Mouse (Mus musculus) macrophage (primary cell): ENCODE data around the gene Ccdc148. TPM values are rescaled to one million over a fixed set of nuclear protein-coding genes. Genes with fewer than 3 reads are reported as not detected.

Experiments used
- H3K27ac ChIP-seq: fragments of 350-480 bp; formaldehyde crosslinking; 2 replicates; pipeline ENCODE4 v1.9.0; 2021
- H3K36me3 ChIP-seq: fragments of 350-480 bp; formaldehyde crosslinking; 2 replicates; pipeline ENCODE4 v1.9.0; 2021; ENCODE audit errors: inconsistent target
- H3K4me3 ChIP-seq: fragments of 350-480 bp; formaldehyde crosslinking; 2 replicates; pipeline ENCODE4 v1.9.0; 2021; ENCODE audit errors: inconsistent target
- H3K79me2 ChIP-seq: fragments of 350-480 bp; formaldehyde crosslinking; 2 replicates; pipeline ENCODE4 v1.9.0; 2021; ENCODE audit errors: inconsistent target
- WGBS: methylation state at CpG from one replicate; pipeline ENCODE4 v1.1.7; 2026; ENCODE audit warnings: inconsistent platforms; ENCODE audit not compliant: missing documents; 5-methylcytosine and 5-hydroxymethylcytosine counted together
- polyA plus RNA-seq: library from polyadenylated mRNA; stranded (reverse); fragments of 250-400 nt; gene quantifications from 3 replicates; pipeline ENCODE4 v1.2.4, GENCODE M21; 2018; ENCODE audit warnings: inconsistent platforms

Gene Ccdc148
- polyA plus RNA-seq, 1 experiment from 2014 or later: 14.4 TPM

- 92% methylated on average over 8 of the region's 8 CpGs for WGBS
- H3K4me3 ChIP-seq: no peak overlapping the region
- no peak overlapping the region for H3K27ac ChIP-seq
Measured at GRCm38 (mm10) chr2:59050245-59050824, 110.1 kb downstream of the Ccdc148 start.

DNA sequence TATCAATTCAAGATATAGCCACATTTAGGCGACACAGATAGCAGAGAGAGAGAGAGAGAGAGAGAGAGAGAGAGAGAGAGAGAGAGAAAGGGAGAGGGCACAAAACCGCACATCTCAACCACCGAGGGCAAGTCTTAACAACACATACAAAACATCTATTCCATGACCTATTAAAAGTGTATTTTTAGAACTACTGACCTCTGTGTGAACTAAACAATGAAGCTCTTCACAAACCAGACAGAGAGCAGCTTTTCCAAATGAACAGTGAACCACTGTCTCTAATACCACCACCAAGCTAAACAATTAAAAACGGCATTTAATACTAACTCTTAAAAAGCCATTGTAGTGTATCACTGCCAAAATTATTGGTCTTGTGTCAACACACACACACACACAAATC is 110.8 kb downstream of the Ccdc148 start:
- no peak overlapping the region for H3K27ac ChIP-seq
- WGBS: 88% methylated on average over 4 of the region's 4 CpGs
- no peaks in the 10 kb centered on the region for H3K79me2 ChIP-seq
- no peak overlapping the region for H3K4me3 ChIP-seq
- H3K36me3 ChIP-seq: no peaks in the 10 kb centered on the region

More at GRCm38 (mm10) chr2:59050245-59050824, 110.1 kb downstream of the Ccdc148 start:
- Histone ChIP-seq H3K36me3 (no peaks in the 10 kb centered on the region), H3K79me2 (no peaks in the 10 kb centered on the region)

DNA sequence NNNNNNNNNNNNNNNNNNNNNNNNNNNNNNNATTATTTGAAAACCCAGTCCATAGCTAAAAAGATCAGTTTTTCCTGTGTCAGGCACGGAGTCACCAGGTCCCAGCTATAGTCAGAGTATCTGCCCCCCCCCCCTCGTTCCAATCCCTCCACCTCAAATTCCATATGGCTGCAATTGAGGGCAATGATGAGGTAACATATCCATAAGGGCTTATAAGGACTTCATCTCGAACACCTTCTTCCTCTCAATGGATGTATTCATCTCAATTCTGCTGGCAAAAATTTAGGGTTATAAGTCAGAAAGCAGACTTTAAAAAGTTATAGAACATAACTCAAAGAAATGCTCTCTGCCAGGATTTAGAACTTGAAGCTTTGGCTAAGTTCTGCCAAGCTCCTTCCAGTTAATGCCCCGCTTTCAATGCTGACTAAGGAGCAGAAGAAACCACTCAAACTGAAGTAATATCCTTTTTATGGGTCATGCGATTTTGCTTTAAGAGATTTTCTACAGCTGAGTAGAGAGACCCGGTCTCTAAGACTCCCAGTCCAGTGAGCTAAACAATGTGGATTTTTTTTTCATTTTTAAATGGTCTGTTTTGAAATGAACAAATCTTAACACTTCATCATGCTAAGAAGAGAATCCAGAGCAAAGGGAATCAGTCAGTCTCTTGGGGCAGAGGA is 111.6 kb downstream of the Ccdc148 start:
- Histone ChIP-seq H3K79me2 (no peaks in the 10 kb centered on the region), H3K4me3 (no peak overlapping the region), H3K36me3 (no peaks in the 10 kb centered on the region), H3K27ac (no peak overlapping the region)
- 86% methylated on average over 6 of the region's 6 CpGs for WGBS

GRCm38 (mm10) chr2:59043313-59044032 is 117.0 kb downstream of the Ccdc148 start:
- no peak overlapping the region for H3K27ac ChIP-seq
- 58% methylated on average over 22 of the region's 22 CpGs for WGBS
- no peaks in the 10 kb centered on the region for H3K79me2 ChIP-seq
- no peak overlapping the region for H3K4me3 ChIP-seq
- no peaks in the 10 kb centered on the region for H3K36me3 ChIP-seq

DNA sequence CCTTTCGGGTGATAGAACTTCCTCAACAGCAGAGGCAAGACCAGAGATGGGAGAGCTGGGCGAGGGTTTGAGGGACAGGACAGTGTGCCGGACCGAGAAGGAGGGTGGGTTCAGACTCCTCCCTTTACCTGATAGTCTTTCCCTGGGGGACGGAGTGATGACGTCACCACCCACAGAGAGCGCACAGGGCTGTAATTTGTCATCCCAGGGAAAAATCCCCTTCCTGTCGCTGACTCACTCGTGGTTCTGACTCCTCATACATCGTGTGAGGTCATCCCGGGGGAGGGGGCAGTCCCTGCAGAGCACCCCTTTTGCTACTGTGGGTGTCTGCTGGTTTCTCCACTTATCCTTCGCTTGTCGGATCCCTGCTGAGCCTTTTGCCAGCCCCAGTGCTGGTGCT is 117.9 kb downstream of the Ccdc148 start:
- Histone ChIP-seq H3K36me3 (no peaks in the 10 kb centered on the region), H3K79me2 (no peaks in the 10 kb centered on the region), H3K4me3 (no peak overlapping the region), H3K27ac (no peak overlapping the region)
- WGBS: 70% methylated on average over 12 of the region's 13 CpGs

- Histone ChIP-seq H3K79me2 (no peaks in the 10 kb centered on the region), H3K27ac (no peak overlapping the region), H3K4me3 (no peak overlapping the region), H3K36me3 (no peaks in the 10 kb centered on the region)
- WGBS: 87% methylated on average over 6 of the region's 6 CpGs
Measured at GRCm38 (mm10) chr2:59036433-59036832, 124.0 kb downstream of the Ccdc148 start.

DNA sequence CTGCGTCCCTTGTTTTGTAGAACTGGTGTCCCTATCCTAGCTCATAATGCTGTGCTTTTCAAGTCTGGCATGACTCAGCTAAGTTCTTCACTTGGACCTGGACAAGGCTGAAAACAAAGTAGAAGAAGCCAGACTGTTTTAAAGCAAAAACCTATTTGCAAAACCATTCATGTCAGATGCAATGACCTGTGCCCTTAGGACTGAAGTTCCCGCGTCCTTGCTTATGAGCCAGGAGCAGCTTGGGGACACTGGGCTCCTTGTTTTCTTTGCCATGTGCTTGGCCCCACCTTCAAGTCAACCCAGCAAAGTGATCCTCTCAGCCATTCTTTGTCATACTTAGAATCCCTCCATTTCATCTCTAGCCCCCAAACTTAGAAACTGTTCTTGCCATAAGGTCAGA is 125.3 kb downstream of the Ccdc148 start:
- Histone ChIP-seq H3K79me2 (no peaks in the 10 kb centered on the region), H3K4me3 (no peak overlapping the region), H3K27ac (no peak overlapping the region), H3K36me3 (no peaks in the 10 kb centered on the region)
- WGBS: 94% methylated on average over 3 of the region's 3 CpGs

- 92% methylated on average over 6 of the region's 6 CpGs for WGBS
Measured at GRCm38 (mm10) chr2:59034281-59034680, 126.2 kb downstream of the Ccdc148 start.

DNA sequence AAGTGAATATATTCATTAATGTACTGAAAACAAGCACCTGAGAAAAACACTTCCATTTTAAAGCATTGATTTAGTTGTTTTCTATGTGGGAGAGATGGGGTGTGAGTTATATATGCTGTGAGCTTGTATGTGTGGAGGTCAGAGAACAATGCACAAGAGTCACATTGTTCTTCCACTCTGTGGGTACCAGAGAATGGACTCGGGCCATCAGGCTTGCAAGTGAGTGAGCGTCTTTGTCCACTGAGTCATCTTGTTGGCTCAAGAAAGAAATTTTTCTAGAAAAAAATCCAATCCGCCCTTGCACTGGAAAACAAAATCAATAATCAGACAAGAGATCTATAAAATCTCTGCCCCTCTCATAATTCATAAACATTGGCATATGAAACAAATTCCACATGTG is 135.9 kb downstream of the Ccdc148 start:
- Histone ChIP-seq H3K36me3 (no peaks in the 10 kb centered on the region), H3K79me2 (no peaks in the 10 kb centered on the region), H3K4me3 (no peak overlapping the region), H3K27ac (no peak overlapping the region)
- WGBS: 97% methylated on average over 3 of the region's 3 CpGs

More at GRCm38 (mm10) chr2:59034281-59034680, 126.2 kb downstream of the Ccdc148 start:
- Histone ChIP-seq H3K79me2 (no peaks in the 10 kb centered on the region), H3K36me3 (no peaks in the 10 kb centered on the region), H3K4me3 (no peak overlapping the region), H3K27ac (no peak overlapping the region)

DNA sequence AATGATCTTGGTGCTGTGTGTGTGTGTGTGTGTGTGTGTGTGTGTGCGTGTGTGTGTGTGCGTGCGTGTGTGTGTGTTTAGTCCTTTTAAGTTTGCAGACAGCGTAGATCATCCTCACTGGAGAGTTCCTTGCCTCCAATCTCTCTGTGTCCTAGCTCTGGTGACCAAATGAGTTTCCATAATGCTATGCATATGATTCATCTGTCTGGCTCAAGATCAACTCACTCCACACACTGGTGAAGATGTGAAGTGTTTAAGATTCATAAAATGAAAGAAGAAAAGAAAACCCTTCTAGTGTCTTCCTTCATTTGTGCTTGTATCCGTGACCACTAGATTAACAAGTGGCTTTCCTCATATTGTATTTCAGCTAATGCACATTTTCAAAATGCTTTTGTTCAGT is 153.1 kb downstream of the Ccdc148 start:
- H3K27ac ChIP-seq: no peak overlapping the region
- H3K4me3 ChIP-seq: no peak overlapping the region
- no peaks in the 10 kb centered on the region for H3K79me2 ChIP-seq
- WGBS: 89% methylated on average over 5 of the region's 5 CpGs
- no peaks in the 10 kb centered on the region for H3K36me3 ChIP-seq

- 92% methylated on average over 8 of the region's 8 CpGs for WGBS
- Histone ChIP-seq H3K36me3 (no peaks in the 10 kb centered on the region), H3K4me3 (no peak overlapping the region)
Measured at GRCm38 (mm10) chr2:59006567-59007340, 153.7 kb downstream of the Ccdc148 start.

DNA sequence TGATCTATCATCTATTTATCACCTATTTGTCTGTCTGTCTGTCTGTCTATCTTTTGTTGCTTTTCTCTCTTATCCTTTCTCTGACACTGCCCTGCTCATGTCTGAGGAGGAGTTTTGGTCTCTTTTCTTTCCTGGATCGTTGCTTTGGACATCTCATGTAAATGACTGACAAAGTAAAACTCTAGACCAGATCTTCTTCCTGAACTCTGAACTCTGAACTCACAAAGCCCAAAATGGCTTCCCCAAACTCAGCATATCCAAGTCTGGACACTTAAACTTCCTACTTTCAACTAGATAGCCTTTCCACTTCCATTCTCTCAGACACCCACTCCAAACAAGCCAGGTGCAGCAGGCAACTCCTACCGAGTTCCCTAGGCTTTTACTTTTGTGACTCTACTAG is 163.3 kb downstream of the Ccdc148 start:
- H3K79me2 ChIP-seq: no peaks in the 10 kb centered on the region

More at GRCm38 (mm10) chr2:59006567-59007340, 153.7 kb downstream of the Ccdc148 start:
- no peaks in the 10 kb centered on the region for H3K79me2 ChIP-seq
- no peak overlapping the region for H3K27ac ChIP-seq

DNA sequence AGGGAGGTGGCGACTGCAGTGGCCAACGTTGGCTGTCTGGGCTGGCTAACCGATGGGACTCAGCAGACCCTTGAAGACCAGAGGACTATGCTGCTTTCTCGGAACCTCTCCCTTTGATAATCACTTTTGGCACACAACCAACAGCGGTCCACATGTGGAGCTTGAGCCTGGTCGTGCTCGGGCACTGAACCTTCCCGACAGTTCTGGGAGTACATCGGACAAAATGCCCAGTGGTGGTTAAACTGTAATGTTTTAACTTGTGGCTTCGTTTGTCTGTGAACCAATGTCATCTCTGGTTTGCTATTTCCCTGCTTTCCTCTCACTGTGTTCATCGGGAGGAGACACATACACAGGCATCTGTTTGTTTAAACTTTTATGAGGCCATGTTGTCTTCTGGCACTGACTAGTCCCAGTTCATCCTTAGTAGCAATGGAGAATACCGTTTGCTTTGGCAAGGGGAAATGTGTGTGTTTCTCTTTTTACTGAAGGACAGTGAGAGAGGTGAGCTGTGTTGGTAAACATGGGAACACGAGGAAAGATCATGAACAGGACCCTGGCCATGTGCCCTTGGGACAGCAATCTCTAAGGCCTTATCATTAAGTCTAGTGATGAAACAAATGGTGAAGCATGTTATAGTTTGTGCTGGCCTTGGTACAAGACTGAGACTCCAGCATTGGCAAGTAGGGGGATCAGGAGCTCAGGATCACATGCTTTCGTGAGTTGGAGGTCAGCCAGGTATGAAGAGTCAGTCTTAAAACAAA is 167.9 kb downstream of the Ccdc148 start:
- Histone ChIP-seq H3K79me2 (no peaks in the 10 kb centered on the region), H3K27ac (no peak overlapping the region)
- 86% methylated on average over 14 of the region's 14 CpGs for WGBS

More for the DNA sequence above, 163.3 kb downstream of the Ccdc148 start:
- Histone ChIP-seq H3K4me3 (no peak overlapping the region), H3K36me3 (no peaks in the 10 kb centered on the region), H3K27ac (no peak overlapping the region)
- 88% methylated on average over 2 of the region's 2 CpGs for WGBS

GRCm38 (mm10) chr2:58978095-58978494 is 182.4 kb downstream of the Ccdc148 start:
- H3K36me3 ChIP-seq: no peaks in the 10 kb centered on the region
- no peak overlapping the region for H3K27ac ChIP-seq
- H3K4me3 ChIP-seq: no peak overlapping the region
- no peaks in the 10 kb centered on the region for H3K79me2 ChIP-seq
- 26% methylated on average over 7 of the region's 7 CpGs for WGBS

More for the DNA sequence above, 167.9 kb downstream of the Ccdc148 start:
- H3K36me3 ChIP-seq: no peaks in the 10 kb centered on the region
- H3K4me3 ChIP-seq: no peak overlapping the region
